Mouse (Mus musculus): ENCODE results near the gene Scd2. TPM values are rescaled to one million over a fixed set of nuclear protein-coding genes. Genes with fewer than 3 reads are reported as not detected.

Gene Scd2
- polyA plus RNA-seq, 1 experiment from 2014 or later: 220 TPM

- Histone ChIP-seq H3K9ac (ENCODE audit: low read length) (no peak overlapping the region), H3K4me1 (ENCODE audit: control insufficient read depth, insufficient read depth, low read length) (peaks cover 7% of the 10 kb centered on the region; the same call in 1 of the 2 replicates), H3K27me3 (replicated peaks; ENCODE audit: control insufficient read depth, insufficient read depth, low read length) (no peaks in the 10 kb centered on the region), H3K4me2 (ENCODE audit: low read length) (no peak overlapping the region), H3K36me3 (ENCODE audit: control insufficient read depth, insufficient read depth, low read length) (peaks cover 33% of the 10 kb centered on the region), H3K27ac (ENCODE audit: low read depth, low read length) (no peak overlapping the region), H3K4me3 (ENCODE audit: low read depth, low read length) (no peak overlapping the region), H3K9me3 (replicated peaks; ENCODE audit: control insufficient read depth, low read length) (no peaks in the 10 kb centered on the region)
- DNase-seq (ENCODE audit: low spot score) (peak; percentile 34), ATAC-seq (no peak)
- 35% methylated on average over 5 of the region's 5 CpGs for WGBS
Observed at GRCm38 (mm10) chr19:44310814-44311213, 17.3 kb downstream of the Scd2 start.

GRCm38 (mm10) chr19:44311306-44312006 is 18.0 kb downstream of the Scd2 start:
- 53% methylated on average over 8 of the region's 8 CpGs for WGBS
- no peak for DNase-seq (ENCODE audit: low spot score)
- H3K27me3 ChIP-seq (replicated peaks; ENCODE audit: control insufficient read depth, insufficient read depth, low read length): no peaks in the 10 kb centered on the region
- H3K4me1 ChIP-seq (ENCODE audit: control insufficient read depth, insufficient read depth, low read length): peaks cover 7% of the 10 kb centered on the region; the same call in 1 of the 2 replicates
- no peak overlapping the region for H3K4me3 ChIP-seq (ENCODE audit: low read depth, low read length)
- H3K36me3 ChIP-seq (ENCODE audit: control insufficient read depth, insufficient read depth, low read length): peaks cover 27% of the 10 kb centered on the region
- H3K27ac ChIP-seq (ENCODE audit: low read depth, low read length): no peak overlapping the region
- no peak overlapping the region for H3K4me2 ChIP-seq (ENCODE audit: low read length)
- ATAC-seq: no peak
- H3K9me3 ChIP-seq (replicated peaks; ENCODE audit: control insufficient read depth, low read length): no peaks in the 10 kb centered on the region
- no peak overlapping the region for H3K9ac ChIP-seq (ENCODE audit: low read length)

GRCm38 (mm10) chr19:44312007-44312360 is 18.5 kb downstream of the Scd2 start:
- ATAC-seq: no peak
- Histone ChIP-seq H3K27ac (ENCODE audit: low read depth, low read length) (no peak overlapping the region), H3K4me1 (ENCODE audit: control insufficient read depth, insufficient read depth, low read length) (peaks cover 7% of the 10 kb centered on the region; the same call in 1 of the 2 replicates), H3K36me3 (ENCODE audit: control insufficient read depth, insufficient read depth, low read length) (peaks cover 21% of the 10 kb centered on the region), H3K27me3 (replicated peaks; ENCODE audit: control insufficient read depth, insufficient read depth, low read length) (no peaks in the 10 kb centered on the region), H3K4me2 (ENCODE audit: low read length) (no peak overlapping the region), H3K9me3 (replicated peaks; ENCODE audit: control insufficient read depth, low read length) (no peaks in the 10 kb centered on the region), H3K4me3 (ENCODE audit: low read depth, low read length) (no peak overlapping the region), H3K9ac (ENCODE audit: low read length) (no peak overlapping the region; the same call in 1 of the 2 replicates)
- no peak for DNase-seq (ENCODE audit: low spot score)
- WGBS: 27% methylated on average over 4 of the region's 4 CpGs

GRCm38 (mm10) chr19:44313066-44313465 is 19.6 kb downstream of the Scd2 start:
- Histone ChIP-seq H3K9ac (ENCODE audit: low read length) (no peak overlapping the region), H3K27me3 (replicated peaks; ENCODE audit: control insufficient read depth, insufficient read depth, low read length) (no peaks in the 10 kb centered on the region), H3K9me3 (replicated peaks; ENCODE audit: control insufficient read depth, low read length) (no peaks in the 10 kb centered on the region), H3K4me3 (ENCODE audit: low read depth, low read length) (no peak overlapping the region), H3K4me2 (ENCODE audit: low read length) (no peak overlapping the region), H3K36me3 (ENCODE audit: control insufficient read depth, insufficient read depth, low read length) (peaks cover 11% of the 10 kb centered on the region; the same call in 1 of the 2 replicates), H3K4me1 (ENCODE audit: control insufficient read depth, insufficient read depth, low read length) (peaks cover 7% of the 10 kb centered on the region; the same call in 1 of the 2 replicates), H3K27ac (ENCODE audit: low read depth, low read length) (no peak overlapping the region)
- ATAC-seq (no peak), DNase-seq (ENCODE audit: low spot score) (no peak)
- WGBS: 69% methylated on average over 3 of the region's 3 CpGs

- H3K27me3 ChIP-seq (replicated peaks; ENCODE audit: control insufficient read depth, insufficient read depth, low read length): no peaks in the 10 kb centered on the region
- H3K4me1 ChIP-seq (ENCODE audit: control insufficient read depth, insufficient read depth, low read length): peaks cover 7% of the 10 kb centered on the region; the same call in 1 of the 2 replicates
- peak; percentile 91 for ATAC-seq
- H3K9ac ChIP-seq (ENCODE audit: low read length): peak overlapping the region; percentile 65
- H3K4me2 ChIP-seq (ENCODE audit: low read length): peak overlapping the region; percentile 82
- H3K4me3 ChIP-seq (ENCODE audit: low read depth, low read length): peak overlapping the region; percentile 50
- WGBS: 2% methylated on average over 17 of the region's 18 CpGs
- no peaks in the 10 kb centered on the region for H3K9me3 ChIP-seq (replicated peaks; ENCODE audit: control insufficient read depth, low read length)
- DNase-seq (ENCODE audit: low spot score): peak; percentile 79
- H3K36me3 ChIP-seq (ENCODE audit: control insufficient read depth, insufficient read depth, low read length): peaks cover 2% of the 10 kb centered on the region; the same call in 1 of the 2 replicates
- 0 out of 2 replicates have a peak overlapping the region, but pooled peaks have one; percentile 24 for H3K27ac ChIP-seq (ENCODE audit: low read depth, low read length)
Observed at GRCm38 (mm10) chr19:44314327-44314759, 20.9 kb downstream of the Scd2 start.

GRCm38 (mm10) chr19:44314871-44315414 is 21.5 kb downstream of the Scd2 start:
- Histone ChIP-seq H3K4me2 (ENCODE audit: low read length) (peak overlapping the region; percentile 82), H3K4me1 (ENCODE audit: control insufficient read depth, insufficient read depth, low read length) (peaks cover 7% of the 10 kb centered on the region; the same call in 1 of the 2 replicates), H3K27me3 (replicated peaks; ENCODE audit: control insufficient read depth, insufficient read depth, low read length) (no peaks in the 10 kb centered on the region), H3K9me3 (replicated peaks; ENCODE audit: control insufficient read depth, low read length) (no peaks in the 10 kb centered on the region), H3K36me3 (ENCODE audit: control insufficient read depth, insufficient read depth, low read length) (no peaks in the 10 kb centered on the region), H3K9ac (ENCODE audit: low read length) (peak overlapping the region; percentile 65), H3K4me3 (ENCODE audit: low read depth, low read length) (peak overlapping the region; percentile 50), H3K27ac (ENCODE audit: low read depth, low read length) (0 out of 2 replicates have a peak overlapping the region, but pooled peaks have one; percentile 24)
- DNase-seq (ENCODE audit: low spot score) (peak; percentile 38), ATAC-seq (peak; percentile 75)
- WGBS: 1% methylated on average over 11 of the region's 11 CpGs

- DNase-seq (ENCODE audit: low spot score) (no peak), ATAC-seq (no peak)
- Histone ChIP-seq H3K4me3 (ENCODE audit: low read depth, low read length) (no peak overlapping the region), H3K27ac (ENCODE audit: low read depth, low read length) (no peak overlapping the region), H3K9me3 (replicated peaks; ENCODE audit: control insufficient read depth, low read length) (no peaks in the 10 kb centered on the region), H3K27me3 (replicated peaks; ENCODE audit: control insufficient read depth, insufficient read depth, low read length) (no peaks in the 10 kb centered on the region), H3K4me1 (ENCODE audit: control insufficient read depth, insufficient read depth, low read length) (peaks cover 7% of the 10 kb centered on the region; the same call in 1 of the 2 replicates), H3K4me2 (ENCODE audit: low read length) (no peak overlapping the region), H3K36me3 (ENCODE audit: control insufficient read depth, insufficient read depth, low read length) (no peaks in the 10 kb centered on the region), H3K9ac (ENCODE audit: low read length) (no peak overlapping the region)
- WGBS: 75% methylated on average over 5 of the region's 5 CpGs
Observed at GRCm38 (mm10) chr19:44316752-44317315, 23.4 kb downstream of the Scd2 start.

- no peak overlapping the region for H3K9ac ChIP-seq (ENCODE audit: low read length)
- H3K36me3 ChIP-seq (ENCODE audit: control insufficient read depth, insufficient read depth, low read length): no peaks in the 10 kb centered on the region
- no peak overlapping the region for H3K4me3 ChIP-seq (ENCODE audit: low read depth, low read length)
- DNase-seq (ENCODE audit: low spot score) (no peak), ATAC-seq (no peak)
- WGBS: 78% methylated on average over 5 of the region's 5 CpGs
- H3K4me2 ChIP-seq (ENCODE audit: low read length): no peak overlapping the region
- H3K27me3 ChIP-seq (replicated peaks; ENCODE audit: control insufficient read depth, insufficient read depth, low read length): no peaks in the 10 kb centered on the region
- H3K27ac ChIP-seq (ENCODE audit: low read depth, low read length): no peak overlapping the region
- H3K9me3 ChIP-seq (replicated peaks; ENCODE audit: control insufficient read depth, low read length): no peaks in the 10 kb centered on the region
- H3K4me1 ChIP-seq (ENCODE audit: control insufficient read depth, insufficient read depth, low read length): peaks cover 7% of the 10 kb centered on the region; the same call in 1 of the 2 replicates
Observed at GRCm38 (mm10) chr19:44317391-44317790, 23.9 kb downstream of the Scd2 start.

GRCm38 (mm10) chr19:44318545-44318944 is 25.1 kb downstream of the Scd2 start:
- no peak overlapping the region for H3K27ac ChIP-seq (ENCODE audit: low read depth, low read length)
- no peak overlapping the region for H3K9ac ChIP-seq (ENCODE audit: low read length)
- no peaks in the 10 kb centered on the region for H3K27me3 ChIP-seq (replicated peaks; ENCODE audit: control insufficient read depth, insufficient read depth, low read length)
- H3K4me1 ChIP-seq (ENCODE audit: control insufficient read depth, insufficient read depth, low read length): peaks cover 7% of the 10 kb centered on the region; the same call in 1 of the 2 replicates
- ATAC-seq: no peak
- no peaks in the 10 kb centered on the region for H3K36me3 ChIP-seq (ENCODE audit: control insufficient read depth, insufficient read depth, low read length)
- DNase-seq (ENCODE audit: low spot score): no peak
- H3K4me2 ChIP-seq (ENCODE audit: low read length): no peak overlapping the region
- H3K4me3 ChIP-seq (ENCODE audit: low read depth, low read length): no peak overlapping the region
- no peaks in the 10 kb centered on the region for H3K9me3 ChIP-seq (replicated peaks; ENCODE audit: control insufficient read depth, low read length)
